Mouse (Mus musculus) forelimb bud, embryonic 11.5 days (tissue): ENCODE results near the gene Ager.
A peak's percentile ranks its signal among the peaks of the same experiment; 100 is the strongest.

Source experiments
- DNase-seq: peaks from one replicate; pipeline ENCODE4 v3.0.0-alpha.2; 2012; ENCODE audit warnings: low read depth, low spot score

Ager gene

DNA sequence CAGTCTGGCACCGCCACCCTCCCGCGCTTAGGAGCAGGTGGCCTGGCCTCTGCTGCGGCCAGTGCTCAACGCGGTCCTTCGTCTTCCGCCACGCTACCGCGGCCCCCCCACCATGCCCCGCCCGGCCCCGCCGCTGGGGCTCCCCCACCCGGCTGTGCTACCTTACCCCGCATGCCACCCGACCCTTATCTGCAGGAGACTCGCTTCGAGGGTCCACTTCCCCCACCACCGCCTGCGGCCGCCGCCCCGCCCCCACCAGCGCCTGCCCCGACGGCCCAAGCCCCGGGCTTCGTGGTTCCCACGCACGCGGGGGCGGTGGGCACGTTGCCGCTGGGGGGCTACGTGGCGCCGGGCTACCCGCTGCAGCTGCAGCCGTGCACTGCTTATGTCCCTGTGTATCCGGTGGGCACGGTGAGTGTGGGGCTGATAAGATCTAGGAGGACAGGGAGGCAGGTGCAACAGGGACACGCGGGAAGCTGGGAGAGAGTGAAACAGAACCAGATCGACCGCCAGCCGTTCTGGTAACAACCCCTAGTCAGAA, 33.2 kb downstream of the Ager start:
- no peak for DNase-seq

DNA sequence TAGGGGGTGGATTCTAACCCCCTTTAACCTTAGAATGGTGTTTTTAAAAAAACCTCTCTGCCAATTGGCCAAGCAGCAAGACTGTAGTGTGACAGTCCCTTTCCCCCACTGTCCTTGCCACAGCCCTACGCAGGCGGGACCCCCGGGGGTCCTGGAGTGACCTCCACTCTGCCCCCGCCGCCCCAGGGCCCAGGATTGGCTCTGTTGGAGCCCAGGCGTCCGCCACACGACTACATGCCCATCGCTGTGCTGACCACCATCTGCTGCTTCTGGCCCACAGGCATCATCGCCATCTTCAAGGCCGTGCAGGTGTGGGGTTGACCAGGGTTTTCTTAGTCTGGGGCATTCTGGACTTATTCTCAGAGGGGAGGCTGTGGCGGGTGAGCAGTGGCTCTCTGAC, 34.0 kb downstream of the Ager start:
- DNase-seq, result no peak

- DNase-seq, result no peak
Measured at GRCm38 (mm10) chr17:34632261-34632691, 34.6 kb downstream of the Ager start.

DNA sequence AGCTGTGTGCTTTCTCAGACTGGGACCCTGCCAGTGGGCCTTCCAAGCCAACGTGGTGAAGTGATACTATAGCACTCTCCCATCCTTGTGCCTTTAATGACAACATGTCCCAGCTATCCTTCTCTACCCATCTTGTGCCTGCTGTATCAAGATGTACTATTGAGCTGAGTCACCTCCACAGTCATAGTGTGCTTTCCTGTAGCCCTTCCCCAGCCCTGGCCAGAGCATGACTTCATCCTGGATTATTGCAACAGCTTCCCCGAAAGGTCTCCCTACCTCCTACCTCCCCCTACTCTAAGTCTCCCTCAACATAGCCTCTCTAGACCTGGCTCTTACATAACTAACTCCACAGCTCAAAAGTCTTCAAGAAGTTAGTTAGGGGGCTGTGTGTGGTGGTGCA, 38.0 kb downstream of the Ager start:
- DNase-seq, result no peak

DNA sequence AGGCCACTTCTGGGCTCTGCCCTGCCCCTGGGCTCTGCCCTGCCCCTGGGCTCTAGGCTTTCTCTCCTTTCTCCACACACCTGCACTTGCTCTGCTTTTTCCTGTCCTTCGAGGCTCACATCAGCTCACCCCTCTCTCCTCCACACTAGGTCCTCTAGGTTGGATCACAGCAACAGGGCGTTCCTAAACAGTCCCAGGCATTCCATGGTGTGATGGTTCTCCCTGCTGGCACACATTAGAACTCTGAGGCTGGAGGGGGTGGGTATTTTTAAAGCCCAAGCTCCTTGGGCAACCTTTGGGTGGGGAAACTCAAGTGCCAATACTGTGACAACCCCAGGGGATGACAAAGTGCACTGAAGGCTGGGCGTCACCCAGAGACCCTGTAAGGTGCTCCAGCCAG, 39.8 kb downstream of the Ager start:
- no peak for DNase-seq

GRCm38 (mm10) chr17:34639461-34640255, 42.0 kb downstream of the Ager start:
- DNase-seq, result no peak

GRCm38 (mm10) chr17:34640778-34641601, 43.3 kb downstream of the Ager start:
- DNase-seq, result peak; percentile 53

GRCm38 (mm10) chr17:34641945-34642344, 44.3 kb downstream of the Ager start:
- DNase-seq, result no peak

DNA sequence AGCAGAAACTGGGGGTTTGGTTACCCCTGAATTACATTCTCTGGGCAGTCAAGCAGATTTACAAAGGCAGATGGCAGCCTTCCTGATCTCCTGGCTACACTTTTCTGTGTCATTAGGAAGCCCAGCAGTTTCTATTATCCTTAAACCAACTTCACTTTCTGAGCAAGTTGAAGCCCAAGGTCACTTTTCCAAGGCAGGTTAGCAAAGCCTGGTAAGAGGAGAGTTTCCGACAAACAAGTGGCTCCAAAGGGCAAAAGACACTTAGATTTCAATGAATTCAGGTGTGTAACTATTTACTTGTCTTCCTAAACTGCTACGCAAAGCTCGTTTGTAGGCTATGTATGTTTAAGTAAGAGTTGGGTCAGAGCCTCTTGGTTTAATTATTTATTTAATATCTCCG, 45.7 kb downstream of the Ager start:
- no peak for DNase-seq

- DNase-seq, result no peak
Measured at GRCm38 (mm10) chr17:34643944-34644343, 46.3 kb downstream of the Ager start.

- peak; percentile 97 for DNase-seq
Measured at GRCm38 (mm10) chr17:34644608-34645007, 46.9 kb downstream of the Ager start, which contains the start of gene Fkbpl. Gene Fkbpl (plus strand): TSS chr17:34644764.

DNA sequence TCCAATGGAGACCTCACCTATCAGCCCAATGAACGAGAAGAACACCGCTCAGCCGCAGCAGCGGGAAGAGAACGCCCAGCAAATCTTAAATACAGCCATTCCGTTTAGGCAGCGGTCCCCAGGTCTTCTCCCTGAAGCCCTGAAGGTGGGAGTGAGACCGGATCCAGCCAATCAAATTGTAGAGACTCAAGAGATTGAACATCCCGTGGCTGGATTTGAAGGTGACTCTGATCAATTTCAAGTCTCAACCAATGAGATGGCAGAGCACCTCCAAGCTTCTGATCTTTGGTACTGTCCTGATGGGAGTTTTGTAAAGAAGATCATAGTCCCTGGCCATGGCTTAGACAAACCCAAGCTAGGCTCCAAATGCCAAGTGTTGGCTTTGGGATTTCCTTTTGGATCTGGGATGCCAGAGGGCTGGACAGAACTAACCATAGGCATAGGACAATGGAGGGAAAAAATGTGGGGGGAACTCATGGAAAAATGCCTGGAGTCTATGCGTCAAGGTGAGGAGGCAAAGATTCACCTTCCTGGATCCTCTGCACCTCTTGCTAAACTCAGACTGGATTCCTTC, 47.7 kb downstream of the Ager start:
- no peak for DNase-seq

GRCm38 (mm10) chr17:34645831-34646511, 48.3 kb downstream of the Ager start:
- DNase-seq, result no peak

GRCm38 (mm10) chr17:34646906-34647787, 49.5 kb downstream of the Ager start, which contains the start of gene Atf6b:
Gene Atf6b (plus strand): TSS chr17:34647146.
- peak; percentile 98 for DNase-seq

DNA sequence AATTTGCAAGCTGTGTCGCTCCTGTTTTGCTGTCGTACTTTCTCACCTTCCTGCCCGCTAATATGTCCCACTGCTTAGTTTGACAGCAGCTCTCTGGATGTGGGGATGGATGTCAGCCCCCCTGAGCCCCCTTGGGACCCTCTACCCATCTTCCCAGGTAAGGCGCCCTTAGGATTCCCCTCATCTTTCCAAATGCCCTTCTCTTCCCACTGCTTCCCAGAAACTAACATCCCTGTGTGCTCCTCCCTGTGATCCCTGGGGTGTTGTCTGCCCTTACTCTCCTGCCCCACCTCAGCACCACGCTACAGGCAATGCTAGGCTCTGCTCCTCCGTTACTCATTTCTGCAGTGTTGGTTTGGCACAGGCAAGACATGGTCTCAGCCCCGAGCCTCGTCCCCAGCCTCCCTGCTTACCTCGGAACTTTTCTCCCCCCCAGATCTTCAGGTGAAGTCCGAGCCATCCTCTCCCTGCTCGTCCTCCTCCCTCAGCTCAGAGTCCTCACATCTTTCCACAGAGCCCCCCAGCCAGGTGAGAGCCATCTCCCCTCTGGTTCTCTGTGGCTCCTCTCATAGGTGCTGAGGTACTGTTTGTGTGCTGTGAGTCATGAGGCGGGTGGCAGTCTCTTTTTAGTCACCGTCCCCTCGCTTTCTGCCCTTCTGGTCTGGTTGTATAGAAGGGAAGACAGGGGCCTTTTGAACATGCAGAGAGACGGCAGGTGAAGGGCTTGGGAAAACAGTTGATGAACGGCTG, 50.7 kb downstream of the Ager start:
- no peak for DNase-seq

DNA sequence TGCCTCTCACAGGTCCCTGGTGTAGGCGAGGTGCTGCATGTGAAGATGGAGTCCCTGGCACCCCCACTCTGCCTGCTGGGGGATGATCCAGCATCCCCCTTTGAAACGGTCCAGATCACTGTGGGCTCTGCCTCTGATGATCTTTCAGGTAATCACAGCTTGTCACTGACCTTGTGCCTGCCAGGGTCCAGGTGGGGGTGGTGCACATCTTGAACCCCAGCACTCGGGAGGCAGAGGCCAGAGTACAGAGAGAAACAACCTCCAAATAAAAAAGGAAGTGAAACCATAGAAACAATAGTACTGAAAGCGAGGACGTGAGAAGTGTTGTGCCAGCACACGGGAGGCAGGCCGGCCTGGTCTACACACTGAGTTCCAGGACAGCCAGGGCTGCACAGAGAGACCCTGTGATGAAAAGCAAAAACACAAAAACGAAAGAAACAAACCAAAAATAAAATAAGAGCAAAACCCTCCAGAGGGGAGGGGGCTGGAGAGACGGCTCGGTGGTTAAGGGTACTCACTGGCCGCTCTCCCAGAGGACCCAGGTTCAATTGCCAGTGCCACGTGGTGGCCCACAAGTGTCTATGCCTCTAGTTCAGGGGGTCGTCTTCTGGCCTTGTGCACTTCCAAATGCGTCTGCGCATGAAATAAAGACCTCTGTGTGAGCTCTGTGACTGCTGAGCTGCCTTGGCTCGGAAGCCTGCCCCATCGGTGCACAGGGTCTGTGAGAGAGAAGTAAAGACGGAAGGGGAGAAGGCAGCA, 51.6 kb downstream of the Ager start:
- DNase-seq, result no peak
